Mouse (Mus musculus): ENCODE data around the gene Rbbp6. TPM values are rescaled to one million over a fixed set of nuclear protein-coding genes. Genes with fewer than 3 reads are reported as not detected.

Gene Rbbp6
- total RNA-seq (2023): 156 to 185 TPM (median 167 TPM) in 4 replicates

GRCm38 (mm10) chr7:122965386-122965785 is at the start of gene Rbbp6:
TSS of gene Rbbp6 (plus strand) at chr7:122965686.

Other genes starting within 250 kb of the Rbbp6 start
- gene Tnrc6a, start 158.2 kb downstream of the Rbbp6 start, total RNA-seq (2023): 97.7 to 110 TPM (median 104 TPM) in 4 replicates
- gene Slc5a11, start 249.1 kb downstream of the Rbbp6 start, total RNA-seq (2023): not detected in 4 replicates